Mouse (Mus musculus): ENCODE results near the gene Fcrl5. TPM values are rescaled to one million over a fixed set of nuclear protein-coding genes. Genes with fewer than 3 reads are reported as not detected.

Gene Fcrl5
- polyA plus RNA-seq (2017; shearing (Covaris generic)) = not detected

DNA sequence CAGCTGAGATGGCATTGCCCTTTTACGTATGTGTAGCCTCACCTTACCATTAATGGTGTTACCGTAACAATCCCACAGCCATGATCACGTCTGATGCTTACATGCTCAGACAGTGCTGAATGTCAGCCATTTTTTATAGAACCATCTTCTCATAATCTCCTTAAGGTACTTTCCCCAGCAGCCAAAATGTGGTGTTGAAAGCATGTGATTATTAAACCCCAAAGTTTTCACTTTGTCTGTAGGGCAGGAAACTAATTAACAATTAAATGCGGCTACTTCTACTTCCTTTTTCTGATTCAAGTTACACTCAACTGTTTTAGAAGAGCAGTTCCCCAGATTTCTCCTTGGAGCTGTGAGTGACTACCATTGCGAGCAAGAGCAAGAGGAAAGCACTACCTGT, at the start of gene Fcrl5:
Fcrl5 (plus strand) TSS at position 295 of the 400 bp plus-strand sequence.

DNA sequence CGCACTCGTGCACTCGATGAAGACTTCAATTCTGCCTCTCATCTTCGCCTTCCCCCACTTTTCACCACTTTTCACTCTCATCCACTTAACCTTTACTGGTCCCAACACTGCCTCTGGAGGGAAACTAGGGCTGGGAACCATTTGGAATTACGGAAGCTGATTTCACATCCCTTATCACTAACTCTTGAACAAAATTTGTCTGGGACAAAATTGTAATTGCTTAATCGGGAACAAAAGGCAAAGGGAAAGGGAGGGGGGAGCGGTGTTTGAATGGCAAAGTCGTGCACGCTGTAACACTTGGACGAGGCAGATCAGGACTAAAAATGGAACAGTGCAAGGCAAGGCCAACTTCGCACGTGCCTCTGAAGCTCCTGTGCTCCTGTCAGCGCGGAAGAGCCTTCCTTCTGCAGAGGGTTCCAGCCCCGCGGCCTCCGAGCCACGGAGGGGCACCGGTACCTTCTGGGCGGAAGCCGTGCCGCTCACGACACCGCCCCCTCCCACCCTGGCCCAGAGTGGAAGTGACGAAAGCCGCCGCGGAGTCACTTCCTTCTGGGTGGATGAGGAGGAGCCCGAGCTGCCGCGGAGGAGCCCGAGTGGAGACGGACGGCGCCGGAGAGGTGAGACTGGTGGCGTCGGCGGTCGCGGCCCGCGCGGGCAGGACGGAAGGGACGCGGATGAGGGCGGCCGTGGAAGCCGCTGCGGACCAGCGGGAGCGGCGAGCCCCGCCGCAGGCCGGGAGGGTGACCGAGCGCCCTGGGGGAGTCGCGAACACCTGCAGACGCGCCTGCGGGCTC, 89.7 kb downstream of the Fcrl5 start, which contains the start of gene Etv3:
Etv3 (plus strand) TSS at position 365 of the 794 bp plus-strand sequence.

Other genes starting within 250 kb of the Fcrl5 start
- gene Fcrls, start 172.0 kb upstream of the Fcrl5 start, polyA plus RNA-seq (2017; shearing (Covaris generic)) = not detected
- gene Cd5l, start 77.9 kb upstream of the Fcrl5 start, polyA plus RNA-seq (2017; shearing (Covaris generic)) = not detected
- gene Fcrl1, start 59.4 kb upstream of the Fcrl5 start, polyA plus RNA-seq (2017; shearing (Covaris generic)) = 1.1 TPM
- gene Etv3, start 89.6 kb downstream of the Fcrl5 start, polyA plus RNA-seq (2017; shearing (Covaris generic)) = 93.5 TPM
- 27.1 TPM for gene Arhgef11, start 181.8 kb downstream of the Fcrl5 start, polyA plus RNA-seq (2017; shearing (Covaris generic))

Measured in naive thymus-derived CD4-positive, alpha-beta T cell, adult 5 months (primary cell).